Mouse (Mus musculus) spleen, embryonic (tissue): ENCODE results near the gene Zfp777.

Experiments
- CTCF ChIA-PET: fragments of 350-600 bp; sonication (Branson Sonifier 250); formaldehyde crosslinking; loops from one replicate; lab custom pipeline; 2022; lab: Charles Lee

Zfp777 gene

GRCm38 (mm10) chr6:48048426-48049272, at the start of gene Zfp777:
Gene Zfp777 (minus strand): TSS chr6:48048911.
- CTCF ChIA-PET: no interaction called here

GRCm38 (mm10) chr6:48086957-48087715, 38.4 kb upstream of the Zfp777 start:
- CTCF ChIA-PET: no interaction called here

GRCm38 (mm10) chr6:48086471-48086878, 37.8 kb upstream of the Zfp777 start, which contains the start of gene Zfp746:
Gene Zfp746 (minus strand): TSS chr6:48086593.
- CTCF ChIA-PET: no interaction called here

GRCm38 (mm10) chr6:48085521-48086404, 37.1 kb upstream of the Zfp777 start:
- CTCF ChIA-PET: interaction anchor here (0.9 to 1.0 kb wide), 2 partner anchors 9 to 39 kb away, joined by 3 to 5 read pairs; no protein-coding TSS in a partner anchor

GRCm38 (mm10) chr6:48083733-48084191, 35.1 kb upstream of the Zfp777 start:
- CTCF ChIA-PET: no interaction called here

GRCm38 (mm10) chr6:48081952-48082351, 33.2 kb upstream of the Zfp777 start:
- CTCF ChIA-PET: no interaction called here

GRCm38 (mm10) chr6:48081021-48081420, 32.3 kb upstream of the Zfp777 start:
- CTCF ChIA-PET: interaction anchor here (0.5 to 0.6 kb wide), 2 partner anchors 53 to 125 kb away, joined by 3 to 4 read pairs; no protein-coding TSS in a partner anchor

GRCm38 (mm10) chr6:48073316-48073715, 24.6 kb upstream of the Zfp777 start:
- CTCF ChIA-PET: no interaction called here

- CTCF ChIA-PET: no interaction called here
These were observed 18.8 kb upstream of the Zfp777 start for GRCm38 (mm10) chr6:48067492-48067891.

GRCm38 (mm10) chr6:48065587-48066075, 16.9 kb upstream of the Zfp777 start:
- CTCF ChIA-PET: no interaction called here

- CTCF ChIA-PET: no interaction called here
These were observed 15.7 kb upstream of the Zfp777 start for GRCm38 (mm10) chr6:48064451-48064850.

- CTCF ChIA-PET: no interaction called here
These were observed 15.2 kb upstream of the Zfp777 start for GRCm38 (mm10) chr6:48063940-48064339.

- CTCF ChIA-PET: no interaction called here
These were observed 12.2 kb upstream of the Zfp777 start for GRCm38 (mm10) chr6:48060895-48061294.

GRCm38 (mm10) chr6:48060421-48060820, 11.7 kb upstream of the Zfp777 start:
- CTCF ChIA-PET: no interaction called here

GRCm38 (mm10) chr6:48052136-48052535, 3.4 kb upstream of the Zfp777 start:
- CTCF ChIA-PET: no interaction called here

- CTCF ChIA-PET: no interaction called here
These were observed 3.0 kb upstream of the Zfp777 start for GRCm38 (mm10) chr6:48051666-48052065.

GRCm38 (mm10) chr6:48049273-48050065, 758 bp upstream of the Zfp777 start:
- CTCF ChIA-PET: no interaction called here

GRCm38 (mm10) chr6:48047450-48048351, 1.0 kb downstream of the Zfp777 start:
- CTCF ChIA-PET: no interaction called here

- CTCF ChIA-PET: interaction anchor here (0.7 to 1.1 kb wide), 2 partner anchors 38 to 87 kb away, joined by 3 to 5 read pairs; no protein-coding TSS in a partner anchor
These were observed 1.6 kb downstream of the Zfp777 start for GRCm38 (mm10) chr6:48047114-48047449.
